Mouse (Mus musculus) neutrophil, adult 65 days (primary cell): ENCODE measurements around the gene Matk. TPM values are rescaled to one million over a fixed set of nuclear protein-coding genes. Genes with fewer than 3 reads are reported as not detected.

Source experiments
- total RNA-seq: library from RNA; stranded (reverse); gene quantifications from 2 replicates; pipeline ENCODE4 v1.2.4, GENCODE M21; 2023

Matk gene
- 5.3 and 8.3 TPM in 2 replicates for total RNA-seq

DNA sequence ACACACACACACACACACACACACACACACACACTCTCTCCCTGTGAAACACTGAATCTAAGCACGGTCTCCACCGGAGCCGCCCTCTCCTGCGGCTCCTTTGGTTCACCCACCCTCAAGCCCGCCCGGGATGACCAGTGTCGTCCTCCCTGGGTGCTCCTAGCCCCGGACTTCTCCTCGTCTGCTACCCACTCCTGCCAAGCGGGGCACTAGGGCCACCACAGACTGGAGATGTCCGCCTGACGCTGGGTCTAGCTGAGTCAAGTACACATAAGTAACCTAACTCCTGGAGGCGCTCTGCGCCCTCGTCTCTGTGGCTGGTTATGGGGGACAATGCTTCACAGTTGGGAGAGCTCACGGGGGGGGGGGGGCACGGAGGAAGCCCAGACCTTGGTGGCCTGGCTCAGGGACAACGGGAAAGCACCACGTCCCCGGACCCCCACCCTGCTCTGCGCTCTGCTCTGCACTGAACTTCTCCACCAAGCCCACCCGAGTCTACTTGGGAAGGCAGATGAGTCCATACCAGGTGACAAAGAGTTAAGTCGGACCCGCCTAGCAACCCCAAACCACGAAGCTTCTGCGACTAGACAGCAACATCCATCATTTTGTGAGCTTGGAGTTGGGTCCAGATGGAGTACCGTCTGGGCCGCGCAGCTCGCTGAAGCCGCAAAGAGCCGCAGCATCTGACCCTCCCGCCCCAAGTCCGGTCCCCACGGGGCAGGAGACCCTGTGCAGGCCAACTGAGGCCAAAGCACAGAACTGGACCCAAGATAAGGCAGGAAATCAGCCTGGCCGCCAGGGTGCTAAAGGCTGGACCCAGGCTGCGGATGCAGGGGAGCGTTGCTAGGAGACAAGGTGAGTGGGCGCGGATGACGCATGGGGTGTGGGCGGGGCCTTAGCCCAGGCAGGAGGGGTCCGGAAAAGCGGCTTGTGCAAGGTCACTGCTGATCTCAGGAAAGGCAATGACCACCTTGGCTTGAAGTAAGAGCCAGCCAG is at the start of gene Matk:
TSS of gene Matk (plus strand) at position 512 of the 996 bp plus-strand sequence.

DNA sequence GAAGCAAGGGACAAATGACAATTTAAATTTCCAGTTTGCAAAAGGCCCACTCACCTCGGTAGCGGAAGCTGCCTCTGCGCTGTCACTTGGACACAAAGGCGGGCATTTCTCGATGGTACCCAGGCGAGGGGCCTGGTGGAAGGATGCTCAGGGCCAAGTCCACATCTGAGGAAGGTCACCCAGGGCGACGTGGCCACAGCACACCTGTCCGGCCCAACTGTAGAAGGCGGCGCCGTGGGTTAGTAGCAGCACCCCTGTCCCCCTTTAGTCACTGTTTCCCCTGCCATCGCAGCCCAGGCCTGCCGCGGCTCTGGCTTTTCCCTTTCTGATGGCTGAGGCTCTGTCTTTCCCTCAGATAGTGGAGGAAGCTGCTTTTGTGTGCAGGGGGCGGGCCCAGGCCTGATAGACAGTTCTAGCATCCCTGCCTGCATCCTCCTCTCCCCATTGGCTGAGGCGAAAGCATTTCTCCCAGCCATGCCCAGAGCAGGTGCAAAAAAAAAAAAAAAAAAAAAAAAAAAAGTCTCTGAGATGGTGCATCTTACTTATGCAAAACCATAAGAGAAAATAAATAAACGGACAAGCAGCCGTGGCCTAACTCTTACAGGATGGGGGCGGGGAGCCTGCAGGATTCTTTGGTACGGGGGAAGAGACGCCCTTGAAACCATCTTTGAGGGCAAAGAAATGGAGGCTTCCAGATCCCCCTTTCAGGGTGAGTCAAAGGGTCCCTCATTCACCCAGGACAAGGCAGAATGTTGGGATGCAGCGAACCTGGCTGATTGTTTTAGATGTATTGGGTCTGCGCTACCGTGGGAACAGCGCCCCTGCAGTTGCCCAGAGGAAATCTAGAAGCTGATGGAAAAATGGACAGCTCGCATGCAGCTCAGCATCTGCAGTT is 22.1 kb upstream of the Matk start, which contains the start of gene Atcay:
TSS of gene Atcay (minus strand) at position 396 of the 895 bp plus-strand sequence.

DNA sequence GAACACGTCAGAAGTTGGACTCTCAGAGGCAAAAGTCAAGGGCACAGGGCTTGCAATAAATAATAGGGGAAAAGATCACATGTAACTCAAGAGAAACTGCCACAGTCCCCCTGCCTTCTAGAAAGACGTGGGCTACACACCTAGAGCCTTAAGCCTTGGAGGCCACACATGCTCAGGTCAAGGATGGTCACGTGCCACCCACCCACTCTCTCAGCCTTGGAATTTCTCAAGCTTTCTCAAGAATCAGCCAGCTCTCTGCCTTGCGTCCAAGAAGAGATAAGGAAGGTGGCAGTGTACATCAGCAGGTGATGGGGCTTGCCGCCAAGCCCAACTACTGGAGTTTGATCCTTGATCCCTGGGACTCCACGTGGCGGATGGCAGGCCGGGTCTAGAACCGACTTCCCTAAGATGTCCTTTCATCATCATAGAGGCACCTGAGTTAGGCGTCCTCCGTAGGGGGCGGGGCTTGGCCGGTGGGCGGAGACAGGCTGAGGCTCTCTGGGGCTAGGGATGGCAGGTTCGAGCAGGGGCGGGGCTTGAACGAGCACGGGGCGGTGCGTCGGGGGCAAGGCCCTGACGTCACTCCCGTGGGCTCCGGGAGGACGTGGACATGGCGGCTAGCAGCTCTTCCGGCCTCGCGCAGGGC is 20.0 kb upstream of the Matk start, which contains the start of gene Zfr2:
TSS of gene Zfr2 (plus strand) at position 576 of the 646 bp plus-strand sequence.

GRCm38 (mm10) chr10:81266211-81267105 is 13.7 kb downstream of the Matk start, which contains the start of the genes Mrpl54 and Apba3:
Mrpl54 (minus strand) TSS chr10:81266934.
Apba3 (plus strand) TSS chr10:81266960.

DNA sequence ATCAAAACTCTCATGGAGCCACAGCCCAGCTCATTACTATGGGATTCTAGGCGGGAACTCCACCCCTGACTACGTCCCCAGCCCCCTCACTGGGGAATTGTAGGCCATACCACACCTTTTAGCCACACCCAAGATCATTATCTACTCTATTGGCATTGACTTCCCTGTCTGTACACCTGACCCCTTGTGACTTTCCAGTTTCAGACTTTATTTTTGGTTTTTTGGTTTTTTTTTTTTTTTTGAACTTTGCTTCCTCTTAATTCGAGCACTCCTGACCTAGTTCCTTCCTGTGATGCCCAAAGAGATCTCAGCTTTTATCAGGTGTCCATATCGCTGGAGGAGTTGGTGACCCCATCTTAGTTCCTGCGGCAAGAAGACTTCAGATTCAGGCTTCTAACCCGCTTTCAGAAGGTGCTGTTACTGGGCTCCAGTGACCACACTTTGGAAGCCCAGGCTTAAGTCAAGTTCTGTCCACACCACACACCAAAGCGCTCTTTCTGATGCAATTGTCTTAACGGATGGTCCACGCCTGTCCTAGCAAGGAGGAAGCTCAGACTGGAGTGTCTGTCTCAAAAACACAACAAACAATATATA is 38.9 kb downstream of the Matk start, which contains the start of gene Tjp3:
TSS of gene Tjp3 (minus strand) at position 71 of the 594 bp plus-strand sequence.

GRCm38 (mm10) chr10:81292554-81293333 is 40.0 kb downstream of the Matk start, which contains the start of gene Pip5k1c:
Pip5k1c (plus strand) TSS chr10:81292963.

Other genes starting within 250 kb of the Matk start
- 0.23 and 0.92 TPM in 2 replicates for gene Gng7, start 238.0 kb upstream of the Matk start, total RNA-seq
- not detected in 2 replicates for gene Diras1, start 227.3 kb upstream of the Matk start, total RNA-seq
- gene Slc39a3, start 215.5 kb upstream of the Matk start, total RNA-seq = 11.5 and 13.1 TPM in 2 replicates
- gene Sgta, start 192.8 kb upstream of the Matk start, total RNA-seq = 47.2 and 56.7 TPM in 2 replicates
- 4.0 TPM in 2 replicates for gene Thop1, start 182.9 kb upstream of the Matk start, total RNA-seq
- gene Creb3l3, start 154.1 kb upstream of the Matk start, total RNA-seq = 0.25 and 0.34 TPM in 2 replicates
- 72.4 and 96.2 TPM in 2 replicates for gene Map2k2, start 147.0 kb upstream of the Matk start, total RNA-seq
- 58.8 and 72.8 TPM in 2 replicates for gene Zbtb7a, start 117.7 kb upstream of the Matk start, total RNA-seq
- gene Pias4, start 85.0 kb upstream of the Matk start, total RNA-seq = 27.7 and 33.9 TPM in 2 replicates
- 599 and 665 TPM in 2 replicates for gene Eef2, start 76.3 kb upstream of the Matk start, total RNA-seq
- 22.3 and 31.6 TPM in 2 replicates for gene Dapk3, start 69.9 kb upstream of the Matk start, total RNA-seq
- not detected in 2 replicates for gene 4930442H23Rik, start 69.1 kb upstream of the Matk start, total RNA-seq
- not detected in 2 replicates for gene Nmrk2, start 50.9 kb upstream of the Matk start, total RNA-seq
- not detected in 2 replicates for gene Atcay, start 22.1 kb upstream of the Matk start, total RNA-seq
- 0.14 and 0.54 TPM in 2 replicates for gene Zfr2, start 19.8 kb upstream of the Matk start, total RNA-seq
- gene Mrpl54, start 14.0 kb downstream of the Matk start, total RNA-seq = 20.7 and 28.0 TPM in 2 replicates
- 21.8 and 26.0 TPM in 2 replicates for gene Apba3, start 14.0 kb downstream of the Matk start, total RNA-seq
- 6.9 and 8.6 TPM in 2 replicates for gene Tjp3, start 38.6 kb downstream of the Matk start, total RNA-seq
- gene Pip5k1c, start 40.0 kb downstream of the Matk start, total RNA-seq = 89.4 and 124 TPM in 2 replicates
- gene Cactin, start 68.2 kb downstream of the Matk start, total RNA-seq = 26.4 and 33.1 TPM in 2 replicates
- 0.47 TPM in 1 of 2 replicates, not detected in the other for gene Tbxa2r, start 75.8 kb downstream of the Matk start, total RNA-seq
- not detected in 2 replicates for gene Gipc3, start 90.3 kb downstream of the Matk start, total RNA-seq
- 38.3 and 47.1 TPM in 2 replicates for gene Hmg20b, start 97.5 kb downstream of the Matk start, total RNA-seq
- gene Mfsd12, start 104.6 kb downstream of the Matk start, total RNA-seq = 26.6 and 28.7 TPM in 2 replicates
- 6.0 and 7.1 TPM in 2 replicates for gene 4930404N11Rik, start 112.9 kb downstream of the Matk start, total RNA-seq
- 50.3 and 54.1 TPM in 2 replicates for gene Fzr1, start 125.6 kb downstream of the Matk start, total RNA-seq
- 22.1 and 26.0 TPM in 2 replicates for gene Dohh, start 131.5 kb downstream of the Matk start, total RNA-seq
- gene Gm48551, start 131.5 kb downstream of the Matk start, total RNA-seq = 2.0 and 2.2 TPM in 2 replicates
- gene Gm48552, start 136.1 kb downstream of the Matk start, total RNA-seq = 0.91 TPM in 1 of 2 replicates, not detected in the other
- gene Smim24, start 140.1 kb downstream of the Matk start, total RNA-seq = 5.1 and 6.8 TPM in 2 replicates
- 60.2 and 61.9 TPM in 2 replicates for gene Nfic, start 202.7 kb downstream of the Matk start, total RNA-seq
- gene Celf5, start 229.8 kb downstream of the Matk start, total RNA-seq = not detected in 2 replicates
- 94.5 and 145 TPM in 2 replicates for gene Ncln, start 243.5 kb downstream of the Matk start, total RNA-seq
- gene S1pr4, start 247.2 kb downstream of the Matk start, total RNA-seq = 74.1 and 98.5 TPM in 2 replicates